ENCODE assay signal across 8 mouse cellular contexts in the genomic region with DNA sequence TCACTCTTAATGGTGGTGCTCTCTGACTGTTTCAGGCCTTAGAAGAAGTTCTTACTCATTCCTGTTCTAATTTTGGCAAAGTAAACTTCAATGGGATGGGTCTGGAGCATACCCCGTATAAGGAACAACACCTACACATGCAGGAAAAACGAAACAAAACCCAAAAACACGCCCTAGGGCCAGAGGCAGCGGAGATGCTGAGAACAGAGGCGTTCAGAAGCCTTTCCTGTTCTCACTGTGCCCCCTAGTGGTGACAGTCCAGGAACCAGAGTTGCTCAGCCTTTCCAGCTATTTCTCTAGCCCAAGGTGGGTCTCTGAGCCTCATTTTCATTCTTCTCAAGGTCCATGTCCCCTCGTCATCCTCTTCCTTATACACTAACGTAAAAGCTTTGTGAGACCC. TPM values are rescaled to one million over a fixed set of nuclear protein-coding genes. Genes with fewer than 3 reads are reported as not detected.
DNase-seq lines count a peak whose midpoint lies in the region; ATAC-seq lines count a peak whose summit lies in the region.

No protein-coding gene starts in this region.

- 23% methylated on average over 7 of the region's 7 CpGs for WGBS in heart, embryonic 12.5 days
- 17% methylated on average over 7 of the region's 7 CpGs for WGBS in forebrain, embryonic 12.5 days

- no peak overlapping the region for H3K4me2 ChIP-seq in heart, embryonic 12.5 days
- H3K4me2 ChIP-seq in forebrain, embryonic 12.5 days: peak overlapping the region; percentile 11; the same call in 1 of the 2 replicates

- DNase-seq in heart, adult 11 months: peak; percentile 86
- DNase-seq in c-Kit-positive CD71-positive TER-119-positive erythroid progenitor cells, embryonic 14.5 days (ENCODE audit: low spot score): peak; percentile 62
- DNase-seq in induced T-regulatory cell, adult 2 months (ENCODE audit: low read depth): peak; percentile 72
- DNase-seq in left cerebral cortex, adult 8-10 months (ENCODE audit: low spot score in 2 of 2): peak; percentile 45 to 47
- peak; percentile 76 for DNase-seq in mesoderm, embryonic 11.5 days (ENCODE audit: low read depth, low spot score)
- DNase-seq in right cerebral cortex, postnatal 4 days: peak; percentile 88

- no peaks in the 10 kb centered on the region for H3K4me1 ChIP-seq in heart, embryonic 12.5 days (replicated peaks)
- H3K4me1 ChIP-seq in forebrain, embryonic 12.5 days: peaks cover 10% of the 10 kb centered on the region

- H3K27me3 ChIP-seq in heart, embryonic 12.5 days (replicated peaks): no peaks in the 10 kb centered on the region; the same call in 1 of the 2 replicates
- no peaks in the 10 kb centered on the region for H3K27me3 ChIP-seq in forebrain, embryonic 12.5 days

- peaks cover 8% of the 10 kb centered on the region for H3K36me3 ChIP-seq in heart, embryonic 12.5 days
- H3K36me3 ChIP-seq in forebrain, embryonic 12.5 days (replicated peaks): no peaks in the 10 kb centered on the region

- no peak; the same call in 1 of the 2 replicates for ATAC-seq in heart, embryonic 12.5 days (ENCODE audit: insufficient number of reproducible peaks, low FRiP score)
- peak; percentile 77 for ATAC-seq in forebrain, embryonic 12.5 days (ENCODE audit: low FRiP score)

- no peaks in the 10 kb centered on the region for H3K9me3 ChIP-seq in heart, embryonic 12.5 days (replicated peaks)
- no peaks in the 10 kb centered on the region for H3K9me3 ChIP-seq in forebrain, embryonic 12.5 days

- no peak overlapping the region for H3K4me3 ChIP-seq in heart, embryonic 12.5 days
- H3K4me3 ChIP-seq in forebrain, embryonic 12.5 days (replicated peaks): no peak overlapping the region

- no peak overlapping the region for H3K27ac ChIP-seq in heart, embryonic 12.5 days (ENCODE audit: poor library complexity, severe bottlenecking)
- H3K27ac ChIP-seq in forebrain, embryonic 12.5 days: no peak overlapping the region

- H3K9ac ChIP-seq in heart, embryonic 12.5 days: no peak overlapping the region
- no peak overlapping the region for H3K9ac ChIP-seq in forebrain, embryonic 12.5 days

RNA-seq across cellular contexts. Expression of a gene that starts 25.1 kb away (rescaled TPM):
- polyA plus RNA-seq in heart, embryonic 12.5 days (2016; fragmentation: Nextera tagmentation; extraction: Ambion mirVana): not detected in 2 replicates
- 1.1 TPM in 2 replicates for polyA plus RNA-seq in forebrain, embryonic 12.5 days (2016; fragmentation: Nextera tagmentation; extraction: Ambion mirVana)
- total RNA-seq in left cerebral cortex, adult 8-10 months (2022): under 1 TPM in 3 of 4 experiments, not detected in 1; 0.14 to 0.33 (median 0.27) TPM
